Mouse (Mus musculus) lung, embryonic 16.5 days (tissue): Measurements from ENCODE around the gene Chic1. TPM values are rescaled to one million over a fixed set of nuclear protein-coding genes. Genes with fewer than 3 reads are reported as not detected.

Experiments
- ATAC-seq: fragments of 200-750 bp; cut with Nextera tagmentation; 2 replicates; pipeline ENCODE4 v1.8.0; 2017; ENCODE audit warnings: low read depth, mild to moderate bottlenecking, moderate library complexity
- H3K27ac ChIP-seq: fragments of 300-500 bp; sonication (generic); 2 replicates; pipeline ENCODE4 v1.5.1; 2014; ENCODE audit warnings: mild to moderate bottlenecking, control low read depth, low read length
- H3K27me3 ChIP-seq: fragments of 300-500 bp; sonication (generic); 2 replicates; pipeline ENCODE4 v1.6.1; 2014; ENCODE audit warnings: low read depth, low read length, mixed read lengths; ENCODE audit not compliant: control insufficient read depth, insufficient read depth
- H3K36me3 ChIP-seq: fragments of 300-500 bp; sonication (generic); 2 replicates; pipeline ENCODE4 v1.6.1; 2014; ENCODE audit warnings: low read length; ENCODE audit not compliant: control insufficient read depth, insufficient read depth
- H3K4me1 ChIP-seq: fragments of 300-500 bp; sonication (generic); replicated peaks from 2 replicates; pipeline ENCODE4 v1.6.1; 2014; ENCODE audit warnings: low read length, mixed read lengths; ENCODE audit not compliant: control insufficient read depth, insufficient read depth
- H3K4me2 ChIP-seq: fragments of 300-500 bp; sonication (generic); 2 replicates; pipeline ENCODE4 v1.6.1; 2014; ENCODE audit warnings: low read depth, low read length, control low read depth
- H3K4me3 ChIP-seq: fragments of 300-500 bp; sonication (generic); 2 replicates; pipeline ENCODE4 v1.5.1; 2014; ENCODE audit warnings: mild to moderate bottlenecking, low read length, control low read depth
- H3K9ac ChIP-seq: fragments of 300-500 bp; sonication (generic); 2 replicates; pipeline ENCODE4 v1.6.1; 2014; ENCODE audit warnings: low read length, control low read depth
- H3K9me3 ChIP-seq: fragments of 300-500 bp; sonication (generic); 2 replicates; pipeline ENCODE4 v1.6.1; 2016; ENCODE audit warnings: low read length; ENCODE audit not compliant: control insufficient read depth
- WGBS: fragments of 180-500 bp; shearing (Covaris S2); extraction: QIAGEN DNeasy Blood & Tissue Kit; methylation state at CpG from one replicate; pipeline ENCODE4 v1.1.7; 2014; 5-methylcytosine and 5-hydroxymethylcytosine counted together
- polyA plus RNA-seq: library from polyadenylated mRNA; unstranded; fragments of >200 nt; fragmentation: Nextera tagmentation; extraction: Ambion mirVana; gene quantifications from 2 replicates; pipeline ENCODE4 v1.2.1, GENCODE M21; 2015

Gene Chic1
- polyA plus RNA-seq, 1 experiment from 2014 or later = 3.3 TPM

DNA sequence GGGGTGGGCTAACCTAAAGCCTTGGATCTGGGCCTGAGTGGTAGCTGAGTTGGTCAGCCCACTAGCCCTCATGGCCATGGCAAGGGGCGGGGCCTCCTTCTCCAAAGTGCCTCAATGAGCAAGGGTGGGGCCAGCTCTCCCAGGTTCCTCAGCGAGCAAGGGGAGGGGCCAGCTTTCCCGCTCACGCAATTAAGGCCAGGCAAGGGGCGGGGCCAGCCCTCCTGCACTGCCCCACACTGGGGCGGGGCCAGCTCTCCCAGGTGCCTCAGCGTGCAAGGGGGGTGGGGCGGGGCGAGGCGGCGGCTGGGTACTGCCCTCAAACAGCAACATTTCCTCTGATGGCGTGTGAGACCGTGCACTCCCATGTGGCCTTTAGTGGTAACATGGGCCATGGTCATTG is 48.7 kb downstream of the Chic1 start:
- Histone ChIP-seq H3K4me2 (no peak overlapping the region), H3K9me3 (no peaks in the 10 kb centered on the region), H3K27me3 (peaks cover 3% of the 10 kb centered on the region), H3K9ac (no peak overlapping the region), H3K27ac (no peak overlapping the region), H3K4me1 (no peaks in the 10 kb centered on the region), H3K36me3 (no peaks in the 10 kb centered on the region), H3K4me3 (no peak overlapping the region)
- WGBS = 47% methylated on average over 10 of the region's 13 CpGs
- no peak for ATAC-seq

DNA sequence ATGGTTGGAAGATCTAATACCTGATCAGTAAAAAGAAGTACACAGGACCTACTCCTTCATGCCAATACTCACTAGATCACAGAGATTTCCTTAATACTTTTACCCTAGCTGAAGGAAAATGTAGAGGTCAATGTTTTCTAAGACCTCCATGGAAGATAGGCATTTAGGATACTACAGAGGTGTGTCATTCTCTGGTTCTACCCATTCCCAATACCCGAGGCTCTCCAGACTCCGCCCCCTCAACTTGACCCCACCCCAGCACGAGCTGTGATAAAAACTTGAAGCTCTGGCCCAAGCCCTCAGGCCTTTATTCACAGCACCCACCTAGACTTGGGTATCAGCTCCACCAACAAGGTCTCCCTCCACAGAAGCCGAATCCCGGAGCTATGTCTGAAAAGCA is 57.9 kb downstream of the Chic1 start, which contains the start of gene Tsx:
Gene Tsx, plus strand, starts transcription at position 301 of the 400 bp plus-strand sequence.
- Histone ChIP-seq H3K4me2 (no peak within 1 kb of the TSS), H3K27me3 (peaks cover 12% of the 10 kb centered on the region), H3K9ac (no peak within 1 kb of the TSS), H3K36me3 (no peaks in the 10 kb centered on the region), H3K9me3 (no peaks in the 10 kb centered on the region), H3K4me3 (no peak within 1 kb of the TSS), H3K27ac (no peak within 1 kb of the TSS), H3K4me1 (no peaks in the 10 kb centered on the region)
- no peak for ATAC-seq
- 80% methylated on average over 5 of the region's 5 CpGs for WGBS

GRCm38 (mm10) chrX:103421710-103422109 is 65.4 kb downstream of the Chic1 start, which contains the start of gene Gm26992:
Gm26992 (plus strand) TSS chrX:103422010.
- no peaks in the 10 kb centered on the region for H3K9me3 ChIP-seq
- H3K27ac ChIP-seq = no peak within 1 kb of the TSS
- peaks cover 9% of the 10 kb centered on the region for H3K27me3 ChIP-seq
- ATAC-seq = no peak
- H3K4me2 ChIP-seq = no peak within 1 kb of the TSS
- no peaks in the 10 kb centered on the region for H3K4me1 ChIP-seq
- no peak within 1 kb of the TSS for H3K4me3 ChIP-seq
- no peaks in the 10 kb centered on the region for H3K36me3 ChIP-seq
- WGBS = 76% methylated on average over 2 of the region's 2 CpGs
- no peak within 1 kb of the TSS for H3K9ac ChIP-seq

DNA sequence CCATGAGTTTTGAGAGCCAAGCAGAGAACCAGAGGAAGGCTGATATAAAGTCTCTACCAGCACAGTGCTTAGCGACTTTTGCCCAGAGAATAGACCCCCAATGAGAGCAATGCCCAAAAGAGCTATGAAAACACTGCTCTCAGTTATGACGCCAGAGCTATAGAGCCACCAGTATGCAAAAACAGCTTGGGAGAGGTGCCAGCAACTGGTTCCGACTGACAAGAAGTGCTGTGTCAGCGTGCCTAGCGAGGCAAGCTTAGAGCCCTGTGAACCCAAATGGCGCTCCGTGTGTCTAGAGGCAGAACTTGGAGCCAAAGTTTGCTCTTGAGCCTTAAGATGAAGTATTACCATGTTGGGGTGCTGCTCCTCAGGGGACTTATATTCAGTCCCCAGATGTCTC is 71.4 kb downstream of the Chic1 start:
- 69% methylated on average over 7 of the region's 7 CpGs for WGBS
- Histone ChIP-seq H3K27me3 (peaks cover 12% of the 10 kb centered on the region; the same call in 1 of the 2 replicates), H3K4me3 (no peak overlapping the region), H3K9me3 (no peaks in the 10 kb centered on the region), H3K36me3 (no peaks in the 10 kb centered on the region), H3K4me2 (no peak overlapping the region), H3K27ac (no peak overlapping the region), H3K9ac (no peak overlapping the region), H3K4me1 (no peaks in the 10 kb centered on the region)
- ATAC-seq = no peak

DNA sequence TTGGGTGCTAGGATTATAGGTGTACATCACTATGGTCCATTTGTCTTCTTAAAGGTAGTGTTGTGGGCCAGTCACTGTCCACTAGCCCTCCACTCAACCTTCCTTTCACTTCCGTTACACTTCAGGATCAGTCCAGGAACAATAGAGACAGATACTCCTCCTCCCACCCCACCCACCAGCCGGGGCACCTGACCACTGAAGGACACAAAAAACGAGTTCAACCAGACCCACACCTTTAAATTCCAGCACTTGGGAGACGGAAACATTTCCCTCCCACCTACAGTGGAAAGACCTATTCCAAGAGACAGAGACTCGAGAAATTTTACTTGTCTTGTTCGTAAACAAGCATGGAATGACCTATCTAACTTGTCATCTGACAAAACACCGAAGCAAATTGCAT is 76.0 kb downstream of the Chic1 start:
- no peak overlapping the region for H3K27ac ChIP-seq
- H3K36me3 ChIP-seq = no peaks in the 10 kb centered on the region

DNA sequence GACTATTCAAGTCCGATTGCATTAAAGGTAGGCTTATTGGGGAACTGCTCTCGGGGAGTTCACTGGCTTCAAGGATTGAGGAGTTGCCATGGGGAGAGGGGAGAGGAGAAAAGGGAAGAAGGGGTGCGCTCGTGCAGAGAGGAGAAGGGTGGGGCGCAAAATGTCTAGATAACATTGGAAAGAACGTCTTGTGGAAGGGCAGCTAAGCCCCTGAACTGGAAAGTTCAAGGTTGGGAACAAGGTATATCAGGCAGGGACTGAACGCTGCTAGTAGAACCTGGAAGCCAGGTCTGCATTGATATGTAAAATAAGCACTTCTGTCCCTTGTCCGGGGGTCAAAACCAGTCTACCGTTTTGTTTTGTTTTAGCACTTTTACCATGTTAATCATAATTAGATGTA is 81.7 kb downstream of the Chic1 start:
- WGBS = 12% methylated on average over 9 of the region's 9 CpGs
- Histone ChIP-seq H3K36me3 (no peaks in the 10 kb centered on the region), H3K4me3 (no peak overlapping the region), H3K4me1 (no peaks in the 10 kb centered on the region), H3K4me2 (no peak overlapping the region), H3K9me3 (no peaks in the 10 kb centered on the region), H3K9ac (no peak overlapping the region), H3K27ac (no peak overlapping the region), H3K27me3 (peaks cover 33% of the 10 kb centered on the region)
- no peak for ATAC-seq

More for the DNA sequence above, 76.0 kb downstream of the Chic1 start:
- Histone ChIP-seq H3K4me3 (no peak overlapping the region), H3K4me1 (no peaks in the 10 kb centered on the region), H3K4me2 (no peak overlapping the region), H3K27me3 (peaks cover 15% of the 10 kb centered on the region), H3K9ac (no peak overlapping the region), H3K9me3 (no peaks in the 10 kb centered on the region)
- ATAC-seq = no peak
- WGBS = 51% methylated on average over 7 of the region's 7 CpGs

DNA sequence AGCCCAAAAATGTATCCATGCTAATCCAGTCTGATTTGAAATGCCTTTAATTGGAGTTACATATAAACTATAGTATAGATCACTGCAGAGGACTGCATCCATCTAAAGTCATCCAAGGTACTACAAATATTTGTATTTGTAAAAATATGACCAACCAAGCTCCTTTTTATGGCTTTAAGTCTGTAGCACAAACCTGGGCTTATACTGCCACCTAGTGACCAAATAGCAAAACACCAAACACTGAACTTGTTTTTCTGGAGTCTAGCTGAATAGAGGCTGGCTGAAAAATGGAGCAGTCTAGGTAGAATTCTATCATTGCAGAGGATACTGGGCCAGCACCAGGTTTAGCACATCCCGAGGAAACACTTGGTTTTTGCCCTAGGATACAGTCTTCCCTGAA is 84.5 kb downstream of the Chic1 start:
- H3K4me1 ChIP-seq = no peaks in the 10 kb centered on the region
- no peak overlapping the region for H3K4me2 ChIP-seq
- H3K9me3 ChIP-seq = no peaks in the 10 kb centered on the region
- peaks cover 33% of the 10 kb centered on the region for H3K27me3 ChIP-seq
- H3K9ac ChIP-seq = no peak overlapping the region
- 0% methylated on average over 1 of the region's 1 CpGs for WGBS
- H3K36me3 ChIP-seq = no peaks in the 10 kb centered on the region
- ATAC-seq = no peak
- no peak overlapping the region for H3K27ac ChIP-seq
- H3K4me3 ChIP-seq = no peak overlapping the region

GRCm38 (mm10) chrX:103443755-103444154 is 87.5 kb downstream of the Chic1 start:
- no peaks in the 10 kb centered on the region for H3K36me3 ChIP-seq
- no peak overlapping the region for H3K4me3 ChIP-seq
- H3K9ac ChIP-seq = no peak overlapping the region
- no peak overlapping the region for H3K4me2 ChIP-seq
- no peaks in the 10 kb centered on the region for H3K4me1 ChIP-seq
- H3K27me3 ChIP-seq = peaks cover 37% of the 10 kb centered on the region
- H3K9me3 ChIP-seq = no peaks in the 10 kb centered on the region
- no peak overlapping the region for H3K27ac ChIP-seq
- 35% methylated on average over 7 of the region's 7 CpGs for WGBS
- ATAC-seq = no peak
